In the genomic region with DNA sequence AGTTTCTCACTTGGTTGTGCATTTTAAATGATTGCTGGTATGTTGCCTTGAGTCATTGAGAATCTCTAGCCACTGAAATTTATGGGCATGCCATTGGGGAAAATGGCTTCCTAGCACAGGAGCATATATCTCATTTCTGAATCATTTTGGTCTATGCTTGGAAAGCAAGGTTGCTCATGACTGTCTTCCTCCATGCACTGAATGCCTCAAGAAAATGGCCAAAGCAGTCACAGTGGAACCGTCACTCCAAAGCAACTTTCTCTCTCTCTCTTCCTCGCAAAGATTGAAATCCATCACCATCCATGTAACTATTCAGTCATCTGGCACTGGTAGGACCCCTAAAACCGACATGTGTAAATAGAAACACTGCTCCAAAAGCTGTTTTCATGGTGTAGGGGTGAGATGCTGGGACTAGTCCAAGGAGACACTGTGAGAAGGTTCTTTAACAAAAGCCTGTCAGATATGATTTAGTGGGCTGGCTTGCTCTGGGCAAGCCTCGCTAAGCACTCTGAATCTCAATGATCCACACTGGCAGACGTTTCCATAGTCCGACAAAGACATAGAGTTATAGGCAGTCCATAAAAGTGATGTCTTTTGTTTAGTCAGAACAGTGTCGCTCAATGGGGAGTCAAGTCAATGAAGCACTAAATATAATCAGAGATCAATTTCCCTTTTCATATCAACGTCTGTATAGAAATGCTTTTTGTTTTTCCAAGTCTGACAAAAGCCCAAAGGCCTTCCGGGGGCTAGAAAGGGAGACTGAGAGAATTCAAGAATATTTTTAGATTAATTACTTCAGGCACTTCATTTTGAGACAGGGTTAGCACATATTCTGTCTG, we compare ENCODE assay signal across 20 mouse cellular contexts.
A peak's percentile ranks its signal among the peaks of the same experiment; 100 is the strongest.
DNase-seq lines count a peak whose midpoint lies in the region; ATAC-seq and TF ChIP-seq lines count a peak whose summit lies in the region.
"Had no signal": no experiment of that assay in that cellular context is flagged by ENCODE, and none has a peak within 500 bp of the region (broad histone marks: within the 10 kb centered on the region; RNA-seq: fewer than 3 reads in every experiment).

No protein-coding gene starts in this region.

- no peak for TF ChIP-seq CTCF in hindbrain, postnatal 0 days (IDR thresholded peaks at IDR 0.05; ENCODE audit: low read depth)

- no peaks in the 10 kb centered on the region for H3K27me3 ChIP-seq in midbrain, embryonic 12.5 days
- H3K27me3 ChIP-seq in midbrain, embryonic 10.5 days (ENCODE audit: low read depth, poor library complexity, severe bottlenecking) = no peaks in the 10 kb centered on the region
- no peaks in the 10 kb centered on the region for H3K27me3 ChIP-seq in hindbrain, embryonic 11.5 days (ENCODE audit: control insufficient read depth, insufficient read depth, low read length)
- no peaks in the 10 kb centered on the region for H3K27me3 ChIP-seq in hindbrain, postnatal 0 days (ENCODE audit: insufficient read depth, low read length)
- H3K27me3 ChIP-seq: heart, embryonic 12.5 days; liver, embryonic 13.5 days had no signal

- no peak overlapping the region for H3K27ac ChIP-seq in midbrain, embryonic 12.5 days (replicated peaks)
- no peak overlapping the region for H3K27ac ChIP-seq in midbrain, embryonic 10.5 days (replicated peaks)
- peak overlapping the region; percentile 33; the same call in 1 of the 2 replicates for H3K27ac ChIP-seq in hindbrain, embryonic 11.5 days (ENCODE audit: low read depth, low read length)
- peak overlapping the region; percentile 32; the same call in 1 of the 2 replicates for H3K27ac ChIP-seq in hindbrain, postnatal 0 days
- H3K27ac ChIP-seq: embryonic facial prominence, embryonic 13.5 days; kidney, postnatal 0 days; layer of hippocampus, adult 2 months; liver, embryonic 13.5 days had no signal

- no peak for DNase-seq in midbrain, embryonic 10.5 days (ENCODE audit: low spot score)
- peak; percentile 50 for DNase-seq in hindbrain, embryonic 11.5 days (ENCODE audit: low spot score)
- DNase-seq in hindbrain, postnatal 0 days (ENCODE audit: low spot score) = peak; percentile 62
- peak; percentile 22 for DNase-seq in retina, embryonic 14.5 days (ENCODE audit: low spot score)
- no peak for DNase-seq in B cell, adult 2 months
- DNase-seq: cerebellum, adult 11 months; cerebellum, postnatal 36 days; heart, postnatal 36 days; liver, embryonic 13.5 days; thymus, postnatal 36 days had no signal

- ATAC-seq in midbrain, embryonic 12.5 days (ENCODE audit: low FRiP score, low read depth) = peak; percentile 71; the same call in 1 of the 2 replicates
- ATAC-seq in hindbrain, embryonic 11.5 days (ENCODE audit: low FRiP score) = peak; percentile 84
- ATAC-seq in hindbrain, postnatal 0 days = peak; percentile 38; the same call in 1 of the 2 replicates
- no peak for ATAC-seq in inflammation-experienced regulatory T-cells, adult 6 months
- ATAC-seq: CD4-positive, CD25-positive, alpha-beta regulatory T cell, adult 4 months; intestine, postnatal 0 days had no signal

- no peak overlapping the region for H3K4me2 ChIP-seq in midbrain, embryonic 12.5 days (replicated peaks)
- H3K4me2 ChIP-seq in hindbrain, embryonic 11.5 days (replicated peaks; ENCODE audit: low read depth, low read length) = no peak overlapping the region
- no peak overlapping the region for H3K4me2 ChIP-seq in hindbrain, postnatal 0 days (ENCODE audit: low read depth, low read length)
- H3K4me2 ChIP-seq: embryonic facial prominence, embryonic 13.5 days; heart, embryonic 12.5 days; liver, embryonic 13.5 days had no signal

- H3K4me3 ChIP-seq in midbrain, embryonic 12.5 days = no peak overlapping the region
- no peak overlapping the region for H3K4me3 ChIP-seq in midbrain, embryonic 10.5 days
- H3K4me3 ChIP-seq in hindbrain, embryonic 11.5 days (ENCODE audit: low read depth, low read length) = no peak overlapping the region
- no peak overlapping the region for H3K4me3 ChIP-seq in hindbrain, postnatal 0 days (ENCODE audit: low read length)
- H3K4me3 ChIP-seq: embryonic facial prominence, embryonic 13.5 days; heart, embryonic 12.5 days; layer of hippocampus, adult 2 months; liver, embryonic 13.5 days; myocyte had no signal

- no peak overlapping the region for H3K9ac ChIP-seq in midbrain, embryonic 12.5 days (replicated peaks)
- H3K9ac ChIP-seq in hindbrain, embryonic 11.5 days (ENCODE audit: low read depth, low read length) = no peak overlapping the region
- H3K9ac ChIP-seq in hindbrain, postnatal 0 days (replicated peaks; ENCODE audit: low read length) = no peak overlapping the region
- H3K9ac ChIP-seq: embryonic facial prominence, embryonic 13.5 days; heart, embryonic 12.5 days; liver, embryonic 13.5 days had no signal

- H3K4me1 ChIP-seq in midbrain, embryonic 12.5 days = 0 out of 2 replicates have a peak, but pooled peaks cover 3% of the 10 kb centered on the region
- H3K4me1 ChIP-seq in midbrain, embryonic 10.5 days = peaks cover 4% of the 10 kb centered on the region; the same call in 1 of the 2 replicates
- H3K4me1 ChIP-seq in hindbrain, embryonic 11.5 days (replicated peaks; ENCODE audit: control insufficient read depth, insufficient read depth, low read length) = no peaks in the 10 kb centered on the region
- H3K4me1 ChIP-seq in hindbrain, postnatal 0 days (ENCODE audit: insufficient read depth, low read length) = no peaks in the 10 kb centered on the region
- H3K4me1 ChIP-seq: heart, embryonic 12.5 days; liver, embryonic 13.5 days had no signal

- no peaks in the 10 kb centered on the region for H3K9me3 ChIP-seq in midbrain, embryonic 12.5 days
- no peaks in the 10 kb centered on the region for H3K9me3 ChIP-seq in midbrain, embryonic 10.5 days (replicated peaks)
- no peaks in the 10 kb centered on the region for H3K9me3 ChIP-seq in hindbrain, embryonic 11.5 days (ENCODE audit: control insufficient read depth, low read length)
- H3K9me3 ChIP-seq in hindbrain, postnatal 0 days (ENCODE audit: low read length) = no peaks in the 10 kb centered on the region
- H3K9me3 ChIP-seq: embryonic facial prominence, embryonic 13.5 days; G1E; heart, embryonic 12.5 days; liver, embryonic 13.5 days had no signal

- 54% methylated on average over 9 of the region's 9 CpGs for WGBS in midbrain, embryonic 12.5 days
- WGBS in midbrain, embryonic 10.5 days = 77% methylated on average over 9 of the region's 9 CpGs
- WGBS in hindbrain, embryonic 11.5 days = 35% methylated on average over 9 of the region's 9 CpGs
- WGBS in hindbrain, postnatal 0 days = 20% methylated on average over 9 of the region's 9 CpGs

- no peaks in the 10 kb centered on the region for H3K36me3 ChIP-seq in midbrain, embryonic 12.5 days
- H3K36me3 ChIP-seq in midbrain, embryonic 10.5 days = no peaks in the 10 kb centered on the region
- H3K36me3 ChIP-seq in hindbrain, embryonic 11.5 days (ENCODE audit: control insufficient read depth, insufficient read depth, low read length) = no peaks in the 10 kb centered on the region
- no peaks in the 10 kb centered on the region for H3K36me3 ChIP-seq in hindbrain, postnatal 0 days (ENCODE audit: insufficient read depth, low read length)
- H3K36me3 ChIP-seq: embryonic facial prominence, embryonic 13.5 days; G1E; heart, embryonic 12.5 days; liver, embryonic 13.5 days had no signal

Comparison
In these comparisons a context has a peak if more than half of its experiments do, and no peak if none do; other contexts are left out.
1. H3K27ac ChIP-seq: peak in hindbrain, embryonic 11.5 days (single experiment) and hindbrain, postnatal 0 days (single experiment); none in midbrain, embryonic 12.5 days (single experiment) and midbrain, embryonic 10.5 days (single experiment).
2. DNase-seq: peak in hindbrain, embryonic 11.5 days (single experiment), hindbrain, postnatal 0 days (single experiment) and retina, embryonic 14.5 days (single experiment); none in midbrain, embryonic 10.5 days (single experiment) and B cell, adult 2 months (0 of 2).